Mouse (Mus musculus) embryonic facial prominence, embryonic 11.5 days (tissue): Measurements from ENCODE around the gene Cox7c. TPM values are rescaled to one million over a fixed set of nuclear protein-coding genes. Genes with fewer than 3 reads are reported as not detected.
A peak's percentile ranks its signal among the peaks of the same experiment; 100 is the strongest.
"Not testable (repeated sequence)": the region's sequence is repeated elsewhere in the genome, so short reads cannot be mapped to it uniquely, and the experiment has no call there.

Experiments used
- ATAC-seq: fragments of 200-750 bp; cut with Nextera tagmentation; replicated peaks from 2 replicates; pipeline ENCODE4 v1.8.0; 2017; ENCODE audit warnings: low read depth; ENCODE audit not compliant: insufficient number of reproducible peaks, low FRiP score, low TSS enrichment
- DNase-seq: peaks from one replicate; pipeline ENCODE4 v3.0.0-alpha.2; 2015; ENCODE audit warnings: low spot score
- H3K27ac ChIP-seq: fragments of 300-500 bp; sonication (generic); replicated peaks from 2 replicates; pipeline ENCODE4 v1.5.1; 2014; ENCODE audit warnings: mild to moderate bottlenecking, low read depth, low read length, control low read depth
- H3K27me3 ChIP-seq: fragments of 300-500 bp; sonication (generic); 2 replicates; pipeline ENCODE4 v1.6.1; 2014; ENCODE audit warnings: mild to moderate bottlenecking, low read length, moderate library complexity, mixed read lengths; ENCODE audit not compliant: control insufficient read depth, insufficient read depth
- H3K36me3 ChIP-seq: fragments of 300-500 bp; sonication (generic); replicated peaks from 2 replicates; pipeline ENCODE4 v1.6.1; 2014; ENCODE audit warnings: low read depth, mild to moderate bottlenecking, low read length, moderate library complexity, mixed read lengths; ENCODE audit not compliant: control insufficient read depth, insufficient read depth
- H3K4me1 ChIP-seq: fragments of 300-500 bp; sonication (generic); 2 replicates; pipeline ENCODE4 v1.6.1; 2014; ENCODE audit warnings: low read length, mixed read lengths; ENCODE audit not compliant: control insufficient read depth, insufficient read depth
- H3K4me2 ChIP-seq: fragments of 300-500 bp; sonication (generic); 2 replicates; pipeline ENCODE4 v1.6.1; 2014; ENCODE audit warnings: low read depth, mild to moderate bottlenecking, control low read depth, low read length, moderate library complexity
- H3K4me3 ChIP-seq: fragments of 300-500 bp; sonication (generic); 2 replicates; pipeline ENCODE4 v1.5.1; 2014; ENCODE audit warnings: low read depth, low read length, control low read depth
- H3K9ac ChIP-seq: fragments of 300-500 bp; sonication (generic); replicated peaks from 2 replicates; pipeline ENCODE4 v1.6.1; 2014; ENCODE audit warnings: mild to moderate bottlenecking, control low read depth, low read length
- H3K9me3 ChIP-seq: fragments of 300-500 bp; sonication (generic); replicated peaks from 2 replicates; pipeline ENCODE4 v1.6.1; 2016; ENCODE audit warnings: mild to moderate bottlenecking, low read length, inconsistent platforms, mixed read lengths; ENCODE audit not compliant: control insufficient read depth
- WGBS: fragments of 180-500 bp; shearing (Covaris S2); extraction: QIAGEN DNeasy Blood & Tissue Kit; methylation state at CpG from one replicate; pipeline ENCODE4 v1.1.7; 2014; 5-methylcytosine and 5-hydroxymethylcytosine counted together
- polyA plus RNA-seq: library from polyadenylated mRNA; unstranded; fragments of >200 nt; fragmentation: Nextera tagmentation; extraction: Ambion mirVana; gene quantifications from 2 replicates; pipeline ENCODE4 v1.2.1, GENCODE M21; 2014

The Cox7c gene
- polyA plus RNA-seq, result 613 and 674 TPM in 2 replicates

DNA sequence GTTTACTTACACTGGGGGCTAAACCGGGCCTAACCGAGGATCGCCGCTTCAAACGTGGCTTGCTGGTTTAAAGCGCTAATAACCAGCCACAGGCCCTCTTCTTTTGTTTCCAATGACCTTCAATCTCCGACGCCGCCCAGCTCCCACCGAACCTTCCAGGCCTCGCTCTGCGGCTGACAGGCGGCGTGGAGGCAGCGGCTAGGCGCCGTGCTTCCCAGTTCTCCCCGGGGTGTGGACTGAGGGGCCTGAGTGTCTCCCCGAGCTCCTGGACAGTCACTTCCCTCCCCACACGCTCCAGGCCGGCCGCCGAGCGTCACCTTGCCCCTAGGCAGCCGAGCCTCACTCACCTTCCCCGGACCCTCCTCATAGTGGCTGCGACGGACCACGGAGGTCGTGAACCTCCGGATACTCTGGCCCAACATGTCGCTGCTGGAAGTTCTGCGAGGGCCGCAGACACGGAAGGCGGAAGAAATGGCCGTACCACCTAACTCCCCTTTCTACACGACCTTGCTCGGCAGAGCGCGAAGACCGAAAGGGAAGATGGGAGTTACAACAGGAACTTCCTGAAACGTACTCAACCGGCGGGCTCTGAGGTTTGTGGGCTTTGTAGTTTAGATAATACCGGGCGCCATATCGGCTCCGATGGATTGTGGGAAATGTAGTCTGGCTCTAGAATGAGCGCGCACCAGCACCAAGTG is at the start of gene Cox7c:
Gene Cox7c (minus strand): TSS at position 651 of the 698 bp plus-strand sequence.
- Histone ChIP-seq H3K27ac (peak within 1 kb of the TSS; percentile 83), H3K27me3 (no peaks in the 10 kb centered on the region), H3K9ac (peak within 1 kb of the TSS; percentile 99), H3K9me3 (no peaks in the 10 kb centered on the region), H3K4me3 (peak within 1 kb of the TSS; percentile 92), H3K4me2 (peak within 1 kb of the TSS; percentile 41), H3K4me1 (no peaks in the 10 kb centered on the region), H3K36me3 (peaks cover 3% of the 10 kb centered on the region; the same call in 1 of the 2 replicates)
- ATAC-seq (peak; percentile 98), DNase-seq (peak; percentile 95)
- WGBS, result under 1% methylated on average over 48 of the region's 51 CpGs

DNA sequence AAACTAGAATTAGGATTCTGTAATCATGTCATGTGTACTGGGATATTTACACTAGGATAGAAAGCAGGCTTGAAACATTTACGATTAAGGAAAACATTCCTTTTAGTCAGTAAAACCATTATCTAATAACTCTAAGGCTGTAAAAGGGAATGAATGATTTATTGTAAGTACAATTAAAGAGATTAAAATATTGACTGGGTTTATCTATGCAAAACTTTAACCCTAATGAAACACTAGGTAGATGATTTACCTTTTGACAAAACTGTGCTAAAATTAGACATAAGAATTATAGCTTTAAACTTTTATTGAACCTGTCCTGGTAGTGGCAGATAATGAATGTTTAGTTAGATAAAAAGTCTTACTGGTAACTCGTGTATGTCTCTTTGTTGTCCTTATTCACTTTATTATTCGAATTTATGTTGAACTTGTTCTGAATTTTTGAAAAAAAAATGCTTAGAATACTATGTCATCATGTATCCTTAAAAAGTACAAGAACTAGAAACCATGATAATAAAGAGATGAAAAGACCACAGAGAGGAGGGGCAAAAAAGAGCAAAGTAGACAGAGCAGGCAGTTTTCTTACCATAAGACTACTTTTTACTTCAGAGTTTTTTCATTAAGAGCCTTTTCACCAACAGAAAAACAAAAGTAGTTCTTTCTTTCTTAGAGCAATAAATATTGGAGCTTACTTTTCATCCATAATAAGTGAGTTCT is 21.5 kb upstream of the Cox7c start:
- DNase-seq, result no peak
- no peak overlapping the region for H3K4me2 ChIP-seq
- H3K4me3 ChIP-seq, result no peak overlapping the region
- H3K9me3 ChIP-seq, result no peaks in the 10 kb centered on the region
- no peak for ATAC-seq
- no peaks in the 10 kb centered on the region for H3K4me1 ChIP-seq
- 77% methylated on average over 3 of the region's 3 CpGs for WGBS
- H3K27me3 ChIP-seq, result no peaks in the 10 kb centered on the region
- H3K36me3 ChIP-seq, result no peaks in the 10 kb centered on the region
- no peak overlapping the region for H3K9ac ChIP-seq
- no peak overlapping the region for H3K27ac ChIP-seq

DNA sequence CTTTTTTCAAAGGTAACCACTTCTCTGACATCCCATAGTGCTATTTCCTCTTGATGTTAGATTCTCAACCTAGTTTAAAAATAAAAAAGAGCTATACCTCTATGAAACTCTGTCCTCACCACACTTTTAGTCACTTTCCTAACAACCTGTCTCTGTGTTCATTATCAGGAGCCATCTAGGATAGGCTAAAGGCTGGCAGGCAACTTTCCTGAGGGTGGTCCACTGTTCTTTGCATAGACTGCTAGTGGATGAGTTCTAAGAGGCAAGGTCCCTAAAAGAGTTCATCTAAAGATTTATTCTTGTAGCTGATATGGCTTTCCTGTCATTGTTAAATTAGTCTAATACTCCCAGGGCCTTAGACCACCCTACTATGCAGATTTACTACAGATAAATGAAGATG is 20.8 kb upstream of the Cox7c start:
- no peaks in the 10 kb centered on the region for H3K4me1 ChIP-seq
- ATAC-seq (no peak), DNase-seq (no peak)
- no peak overlapping the region for H3K27ac ChIP-seq
- no peaks in the 10 kb centered on the region for H3K36me3 ChIP-seq
- no peak overlapping the region for H3K9ac ChIP-seq
- no peak overlapping the region for H3K4me3 ChIP-seq
- H3K9me3 ChIP-seq, result no peaks in the 10 kb centered on the region
- no peaks in the 10 kb centered on the region for H3K27me3 ChIP-seq
- H3K4me2 ChIP-seq, result no peak overlapping the region

DNA sequence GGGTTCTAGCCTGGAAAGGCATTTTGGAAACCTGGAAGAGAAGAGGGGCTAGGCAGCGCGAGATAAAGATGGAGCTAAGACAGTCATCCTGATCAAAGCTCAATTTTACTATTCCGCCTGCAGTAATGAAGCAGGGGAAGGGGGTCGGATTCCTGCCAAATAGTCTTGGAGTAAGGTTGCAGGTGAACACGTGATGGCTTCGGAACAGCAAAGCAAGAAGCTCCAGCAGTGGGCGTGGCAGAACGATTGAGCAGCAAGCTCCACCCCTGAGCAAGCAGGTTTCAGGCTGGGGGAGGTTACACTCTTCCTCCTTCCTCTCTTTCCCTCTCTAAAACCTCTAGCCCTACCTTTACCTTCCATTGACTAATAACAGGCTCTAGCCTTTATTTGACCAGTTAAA is 7.4 kb upstream of the Cox7c start:
- not testable (repeated sequence) for H3K27ac ChIP-seq, H3K4me1 ChIP-seq, H3K36me3 ChIP-seq, H3K27me3 ChIP-seq, ATAC-seq, H3K4me3 ChIP-seq, H3K9ac ChIP-seq, H3K9me3 ChIP-seq, H3K4me2 ChIP-seq
- peak; percentile 9 for DNase-seq
- WGBS, result 17% methylated on average over 8 of the region's 8 CpGs

DNA sequence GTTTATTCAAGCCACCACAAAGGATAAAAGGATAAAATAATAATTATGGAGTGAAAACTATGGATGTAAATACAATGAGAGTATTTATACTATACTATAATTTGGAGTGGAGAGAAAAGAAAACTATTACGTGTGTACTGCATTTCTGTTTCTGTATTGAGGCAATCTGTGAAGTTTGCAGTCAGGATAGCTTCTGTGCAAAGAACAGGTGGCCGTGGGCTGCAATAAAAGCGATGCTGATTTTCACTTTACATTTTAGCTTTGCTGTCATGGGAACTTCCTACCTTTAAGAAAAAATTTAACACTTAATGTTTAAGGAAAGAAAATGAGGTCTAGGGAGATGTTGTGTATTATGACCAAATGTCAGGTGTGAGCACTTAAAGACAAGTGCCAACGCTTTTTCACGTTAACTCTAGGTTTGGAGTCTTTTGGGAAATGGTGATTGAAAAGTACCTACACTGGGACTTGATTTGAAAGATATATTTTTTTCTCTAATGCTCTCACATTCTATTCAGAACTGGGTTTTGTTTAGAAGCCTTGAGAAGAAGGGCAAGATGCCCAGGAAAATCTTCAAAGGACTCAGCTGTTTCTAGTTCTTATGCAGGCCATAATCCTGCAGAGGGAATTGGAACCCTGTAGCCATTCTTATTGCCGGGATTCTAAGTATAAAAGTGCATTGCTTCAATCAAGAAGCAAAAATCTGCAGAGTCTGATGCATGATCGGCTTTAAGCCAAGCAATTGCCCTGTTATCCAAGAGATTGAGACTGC is 41.6 kb downstream of the Cox7c start:
- DNase-seq, result no peak
- Histone ChIP-seq H3K4me1 (no peaks in the 10 kb centered on the region), H3K4me2 (no peak overlapping the region), H3K9ac (no peak overlapping the region), H3K27ac (no peak overlapping the region), H3K4me3 (no peak overlapping the region), H3K36me3 (no peaks in the 10 kb centered on the region), H3K9me3 (no peaks in the 10 kb centered on the region), H3K27me3 (no peaks in the 10 kb centered on the region)
- 85% methylated on average over 7 of the region's 7 CpGs for WGBS
- ATAC-seq, result no peak
